Mouse (Mus musculus) layer of hippocampus, postnatal 36 days (tissue): Measurements from ENCODE around the gene Spa17. TPM values are rescaled to one million over a fixed set of nuclear protein-coding genes. Genes with fewer than 3 reads are reported as not detected.

Experiments
- DNase-seq, 2 experiments: peaks; one replicate each; pipeline ENCODE4 v3.0.0; 2022
- total RNA-seq, 2 experiments: library from RNA; stranded (reverse); gene quantifications; 2 replicates each; pipeline ENCODE4 v1.2.3; 2021

Spa17 gene
- total RNA-seq, result 1 to 10 TPM; 1.5 to 2.4 TPM

- DNase-seq, result peak; percentile 82 to 83
Observed at GRCm38 (mm10) chr9:37613182-37613910, at the start of gene Spa17. Gene Spa17 (minus strand): TSS chr9:37613722.

- no peak for DNase-seq
Observed at GRCm38 (mm10) chr9:37663210-37663609, 49.7 kb upstream of the Spa17 start.

- no peak for DNase-seq
Observed at GRCm38 (mm10) chr9:37659413-37659812, 45.9 kb upstream of the Spa17 start.

- peak; percentile 82 for DNase-seq
Observed at GRCm38 (mm10) chr9:37656931-37657481, 43.5 kb upstream of the Spa17 start, which contains the start of gene Tbrg1. Gene Tbrg1 (minus strand): TSS chr9:37657312.

- no peak for DNase-seq
Observed at GRCm38 (mm10) chr9:37656439-37656881, 42.9 kb upstream of the Spa17 start.

- no peak for DNase-seq
Observed at GRCm38 (mm10) chr9:37655961-37656360, 42.4 kb upstream of the Spa17 start.

GRCm38 (mm10) chr9:37653836-37654235 is 40.3 kb upstream of the Spa17 start:
- DNase-seq, result no peak

GRCm38 (mm10) chr9:37650639-37651038 is 37.1 kb upstream of the Spa17 start:
- no peak for DNase-seq

GRCm38 (mm10) chr9:37646246-37646645 is 32.7 kb upstream of the Spa17 start:
- DNase-seq, result no peak

GRCm38 (mm10) chr9:37638721-37639120 is 25.2 kb upstream of the Spa17 start:
- DNase-seq, result no peak

GRCm38 (mm10) chr9:37636800-37637542 is 23.4 kb upstream of the Spa17 start:
- DNase-seq, result no peak

GRCm38 (mm10) chr9:37636335-37636734 is 22.8 kb upstream of the Spa17 start:
- DNase-seq, result peak in 1 of 2 experiments; percentile 62

GRCm38 (mm10) chr9:37634269-37634668 is 20.7 kb upstream of the Spa17 start:
- no peak for DNase-seq

GRCm38 (mm10) chr9:37632305-37632704 is 18.8 kb upstream of the Spa17 start:
- DNase-seq, result no peak

- DNase-seq, result no peak
Observed at GRCm38 (mm10) chr9:37629941-37630340, 16.4 kb upstream of the Spa17 start.

GRCm38 (mm10) chr9:37628581-37628980 is 15.1 kb upstream of the Spa17 start:
- DNase-seq, result no peak

- DNase-seq, result no peak
Observed at GRCm38 (mm10) chr9:37627263-37627662, 13.7 kb upstream of the Spa17 start.

- no peak for DNase-seq
Observed at GRCm38 (mm10) chr9:37626103-37626567, 12.6 kb upstream of the Spa17 start.

GRCm38 (mm10) chr9:37625641-37626040 is 12.1 kb upstream of the Spa17 start:
- peak; percentile 79 to 81 for DNase-seq

- no peak for DNase-seq
Observed at GRCm38 (mm10) chr9:37625129-37625528, 11.6 kb upstream of the Spa17 start.

- DNase-seq, result no peak
Observed at GRCm38 (mm10) chr9:37624502-37624901, 11.0 kb upstream of the Spa17 start.

- no peak for DNase-seq
Observed at GRCm38 (mm10) chr9:37623981-37624380, 10.5 kb upstream of the Spa17 start.

GRCm38 (mm10) chr9:37621290-37621689 is 7.8 kb upstream of the Spa17 start:
- peak in 1 of 2 experiments; percentile 47 for DNase-seq
